Mouse (Mus musculus) embryonic facial prominence, embryonic 11.5 days (tissue): Measurements from ENCODE around the gene Cyp4f13. TPM values are rescaled to one million over a fixed set of nuclear protein-coding genes. Genes with fewer than 3 reads are reported as not detected.

Source experiments
- ATAC-seq: fragments of 200-750 bp; cut with Nextera tagmentation; replicated peaks from 2 replicates; pipeline ENCODE4 v1.8.0; 2017; ENCODE audit warnings: low read depth; ENCODE audit not compliant: insufficient number of reproducible peaks, low FRiP score, low TSS enrichment
- DNase-seq: peaks from one replicate; pipeline ENCODE4 v3.0.0-alpha.2; 2015; ENCODE audit warnings: low spot score
- H3K27ac ChIP-seq: fragments of 300-500 bp; sonication (generic); replicated peaks from 2 replicates; pipeline ENCODE4 v1.5.1; 2014; ENCODE audit warnings: mild to moderate bottlenecking, low read depth, low read length, control low read depth
- H3K27me3 ChIP-seq: fragments of 300-500 bp; sonication (generic); 2 replicates; pipeline ENCODE4 v1.6.1; 2014; ENCODE audit warnings: mild to moderate bottlenecking, low read length, moderate library complexity, mixed read lengths; ENCODE audit not compliant: control insufficient read depth, insufficient read depth
- H3K36me3 ChIP-seq: fragments of 300-500 bp; sonication (generic); replicated peaks from 2 replicates; pipeline ENCODE4 v1.6.1; 2014; ENCODE audit warnings: low read depth, mild to moderate bottlenecking, low read length, moderate library complexity, mixed read lengths; ENCODE audit not compliant: control insufficient read depth, insufficient read depth
- H3K4me1 ChIP-seq: fragments of 300-500 bp; sonication (generic); 2 replicates; pipeline ENCODE4 v1.6.1; 2014; ENCODE audit warnings: low read length, mixed read lengths; ENCODE audit not compliant: control insufficient read depth, insufficient read depth
- H3K4me2 ChIP-seq: fragments of 300-500 bp; sonication (generic); 2 replicates; pipeline ENCODE4 v1.6.1; 2014; ENCODE audit warnings: low read depth, mild to moderate bottlenecking, control low read depth, low read length, moderate library complexity
- H3K4me3 ChIP-seq: fragments of 300-500 bp; sonication (generic); 2 replicates; pipeline ENCODE4 v1.5.1; 2014; ENCODE audit warnings: low read depth, low read length, control low read depth
- H3K9ac ChIP-seq: fragments of 300-500 bp; sonication (generic); replicated peaks from 2 replicates; pipeline ENCODE4 v1.6.1; 2014; ENCODE audit warnings: mild to moderate bottlenecking, control low read depth, low read length
- H3K9me3 ChIP-seq: fragments of 300-500 bp; sonication (generic); replicated peaks from 2 replicates; pipeline ENCODE4 v1.6.1; 2016; ENCODE audit warnings: mild to moderate bottlenecking, low read length, inconsistent platforms, mixed read lengths; ENCODE audit not compliant: control insufficient read depth
- WGBS: fragments of 180-500 bp; shearing (Covaris S2); extraction: QIAGEN DNeasy Blood & Tissue Kit; methylation state at CpG from one replicate; pipeline ENCODE4 v1.1.7; 2014; 5-methylcytosine and 5-hydroxymethylcytosine counted together
- polyA plus RNA-seq: library from polyadenylated mRNA; unstranded; fragments of >200 nt; fragmentation: Nextera tagmentation; extraction: Ambion mirVana; gene quantifications from 2 replicates; pipeline ENCODE4 v1.2.1, GENCODE M21; 2014

Gene Cyp4f13
- polyA plus RNA-seq, 1 experiment from 2014 or later: 2.7 TPM

DNA sequence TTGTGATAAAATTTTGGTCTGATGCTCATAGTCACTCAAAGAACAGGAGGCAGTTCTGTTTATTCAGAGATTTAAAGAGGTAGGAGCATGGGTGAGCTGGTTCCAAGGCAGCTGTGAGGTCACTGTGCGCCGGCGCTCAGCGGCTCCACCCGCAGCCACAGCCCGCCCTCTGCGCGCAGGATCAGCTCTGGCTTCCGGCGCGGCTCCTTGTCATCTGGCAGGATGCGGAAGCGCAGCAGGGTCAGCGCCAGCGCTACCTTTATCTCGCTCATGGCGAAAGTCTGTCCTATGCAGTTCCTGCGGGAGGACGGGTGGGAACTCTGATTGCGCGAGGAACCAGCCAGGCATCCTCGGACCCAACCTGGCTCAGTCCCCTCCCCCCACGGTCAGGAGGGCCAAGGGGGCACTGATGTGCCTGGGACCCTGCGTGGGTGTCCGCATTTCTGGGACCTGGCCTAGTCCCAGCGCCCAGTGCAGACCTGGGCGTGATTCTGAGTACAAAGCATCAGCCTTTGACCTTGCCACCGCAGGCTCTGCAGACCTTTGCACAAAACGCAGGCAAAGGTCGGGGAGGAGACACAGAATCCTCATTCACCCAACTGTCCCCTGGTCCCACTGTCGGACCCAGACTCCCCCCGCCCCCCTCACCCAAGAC, 22.4 kb downstream of the Cyp4f13 start:
- WGBS: 15% methylated on average over 31 of the region's 32 CpGs

DNA sequence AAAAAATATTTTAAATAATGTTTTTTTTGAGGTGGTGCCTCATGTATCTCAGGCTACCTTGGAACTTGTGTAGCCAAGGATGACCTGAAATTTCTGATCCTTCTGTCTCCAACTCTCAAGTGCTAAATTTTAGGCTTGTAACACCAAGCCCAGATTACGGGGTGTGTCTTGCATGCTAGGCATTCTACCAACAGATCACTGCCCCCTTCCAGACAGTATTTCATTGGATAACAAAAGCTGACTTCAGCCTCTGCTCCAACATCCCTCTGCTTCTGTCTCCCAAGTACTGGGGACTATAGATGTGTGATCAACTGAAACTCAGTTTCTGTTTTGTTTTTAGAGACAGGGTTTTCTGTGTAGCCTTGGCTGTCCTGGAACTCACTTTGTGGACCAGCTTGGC, 23.5 kb downstream of the Cyp4f13 start:
- whole genome bisulfite sequencing: 97% methylated on average over 1 of the region's 1 CpGs
- no peak overlapping the region for H3K4me2 ChIP-seq
- H3K27ac ChIP-seq: no peak overlapping the region
- no peak overlapping the region for H3K4me3 ChIP-seq
- DNase-seq: no peak
- no peaks in the 10 kb centered on the region for H3K36me3 ChIP-seq
- H3K9me3 ChIP-seq: no peaks in the 10 kb centered on the region
- no peaks in the 10 kb centered on the region for H3K27me3 ChIP-seq
- H3K9ac ChIP-seq: no peak overlapping the region
- H3K4me1 ChIP-seq: no peaks in the 10 kb centered on the region
- no peak for ATAC-seq

More for the DNA sequence above, 22.4 kb downstream of the Cyp4f13 start:
- H3K36me3 ChIP-seq: no peaks in the 10 kb centered on the region
- peak overlapping the region; percentile 42 for H3K4me3 ChIP-seq
- ATAC-seq: peak; percentile 95
- H3K27me3 ChIP-seq: no peaks in the 10 kb centered on the region
- no peaks in the 10 kb centered on the region for H3K9me3 ChIP-seq
- peak overlapping the region; percentile 69 for H3K9ac ChIP-seq
- H3K4me2 ChIP-seq: peak overlapping the region; percentile 68
- no peaks in the 10 kb centered on the region for H3K4me1 ChIP-seq
- H3K27ac ChIP-seq: no peak overlapping the region
- DNase-seq: peak; percentile 82

DNA sequence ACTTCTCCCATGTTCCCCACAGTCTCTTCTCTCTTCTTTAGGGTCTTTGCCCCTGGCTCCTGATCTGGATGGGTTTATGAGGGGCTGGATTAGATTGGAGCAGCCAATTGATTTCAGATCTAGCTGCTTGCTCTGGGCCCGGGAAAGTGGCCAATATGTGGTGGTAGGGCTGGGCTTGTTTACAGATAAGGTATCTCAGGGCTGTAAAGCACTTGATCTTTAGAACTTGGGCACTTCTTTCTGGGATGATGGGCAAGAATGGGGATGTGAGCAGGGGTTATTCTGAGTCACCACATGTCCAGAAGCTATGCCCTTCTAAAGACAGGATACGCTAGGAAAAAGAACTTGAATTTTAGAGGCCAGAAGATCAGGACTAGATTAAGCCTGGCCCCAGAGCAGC, 28.1 kb downstream of the Cyp4f13 start:
- Histone ChIP-seq H3K27me3 (no peaks in the 10 kb centered on the region), H3K36me3 (no peaks in the 10 kb centered on the region), H3K9me3 (no peaks in the 10 kb centered on the region), H3K4me3 (no peak overlapping the region), H3K4me2 (no peak overlapping the region), H3K4me1 (no peaks in the 10 kb centered on the region), H3K27ac (no peak overlapping the region), H3K9ac (no peak overlapping the region)
- ATAC-seq (no peak), DNase-seq (no peak)
- WGBS: 88% methylated on average over 2 of the region's 2 CpGs

DNA sequence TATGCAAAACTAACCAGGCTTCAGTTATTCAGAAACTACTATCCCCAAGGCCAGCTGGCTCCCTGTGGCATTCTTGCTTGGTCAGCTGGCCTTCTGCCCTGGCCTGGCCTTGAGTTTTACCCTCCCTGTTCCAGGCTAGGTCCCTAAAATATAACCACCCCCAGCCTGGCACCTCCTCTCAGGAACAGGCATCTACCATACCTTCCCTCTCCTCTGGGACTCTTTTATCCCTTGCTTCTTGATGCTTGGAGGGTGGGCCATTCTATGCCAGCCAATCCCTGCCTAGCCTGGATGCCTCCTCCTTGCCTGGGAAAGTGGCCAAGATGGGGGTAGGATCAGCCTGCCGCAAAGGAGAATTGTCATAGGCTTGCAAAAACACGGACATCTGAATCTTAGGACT, 30.1 kb downstream of the Cyp4f13 start, which contains the start of gene Cyp4f14:
Gene Cyp4f14 (minus strand): TSS at position 212 of the 400 bp plus-strand sequence.
- Histone ChIP-seq H3K9me3 (no peaks in the 10 kb centered on the region), H3K4me3 (no peak within 1 kb of the TSS), H3K27me3 (no peaks in the 10 kb centered on the region), H3K36me3 (no peaks in the 10 kb centered on the region), H3K27ac (no peak within 1 kb of the TSS), H3K4me1 (no peaks in the 10 kb centered on the region), H3K9ac (no peak within 1 kb of the TSS), H3K4me2 (no peak within 1 kb of the TSS)
- 72% methylated on average over 2 of the region's 2 CpGs for WGBS
- ATAC-seq (no peak), DNase-seq (no peak)

DNA sequence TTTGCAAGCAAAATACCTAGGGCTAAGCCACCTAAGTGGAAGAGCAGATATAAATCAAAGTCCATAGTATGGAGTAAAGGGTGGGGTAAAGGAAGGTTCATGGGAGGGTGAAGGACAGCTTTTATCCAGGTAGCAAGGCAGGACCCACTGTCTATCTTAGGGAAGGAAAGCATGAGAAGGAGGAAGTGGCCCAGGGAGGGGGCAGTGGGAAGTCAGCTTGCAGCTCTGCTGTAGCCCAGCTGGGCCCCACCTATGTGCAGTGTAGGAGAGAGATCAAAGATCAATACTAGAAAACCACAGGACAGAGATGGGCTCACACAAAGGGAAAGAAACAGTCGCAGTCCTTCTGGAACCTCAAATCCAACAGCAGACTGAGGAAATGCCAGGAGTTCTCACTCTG, 31.1 kb downstream of the Cyp4f13 start:
- Histone ChIP-seq H3K4me3 (no peak overlapping the region), H3K27ac (no peak overlapping the region), H3K36me3 (no peaks in the 10 kb centered on the region), H3K9ac (no peak overlapping the region), H3K4me1 (no peaks in the 10 kb centered on the region), H3K9me3 (no peaks in the 10 kb centered on the region), H3K4me2 (no peak overlapping the region), H3K27me3 (no peaks in the 10 kb centered on the region)
- DNase-seq: no peak
- WGBS: 69% methylated on average over 1 of the region's 1 CpGs
- no peak for ATAC-seq

DNA sequence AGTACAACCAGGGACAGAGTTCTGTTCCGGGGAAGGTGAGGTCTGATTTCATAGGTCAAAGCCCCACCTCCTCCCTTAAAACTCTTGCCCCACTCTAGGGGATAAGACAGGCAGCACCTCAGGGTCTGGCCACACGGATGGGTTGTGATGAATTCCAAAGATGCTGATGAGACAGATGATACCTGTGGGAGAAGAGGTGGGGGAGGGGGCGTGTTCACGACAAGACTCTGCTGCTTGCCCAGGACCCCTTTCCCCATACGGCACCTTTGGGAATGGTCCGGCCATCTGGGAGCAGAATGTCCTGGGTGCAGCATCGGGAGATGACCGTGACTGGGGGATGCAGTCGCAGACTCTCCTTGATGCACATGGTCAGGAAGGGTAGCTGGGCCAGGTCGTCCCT, 41.0 kb downstream of the Cyp4f13 start:
- no peak overlapping the region for H3K4me3 ChIP-seq
- 77% methylated on average over 10 of the region's 10 CpGs for WGBS
- no peak overlapping the region for H3K4me2 ChIP-seq
- H3K36me3 ChIP-seq: no peaks in the 10 kb centered on the region
- no peak for DNase-seq
- H3K9me3 ChIP-seq: no peaks in the 10 kb centered on the region
- H3K4me1 ChIP-seq: no peaks in the 10 kb centered on the region
- no peak overlapping the region for H3K27ac ChIP-seq
- no peak overlapping the region for H3K9ac ChIP-seq
- no peaks in the 10 kb centered on the region for H3K27me3 ChIP-seq
- ATAC-seq: no peak

DNA sequence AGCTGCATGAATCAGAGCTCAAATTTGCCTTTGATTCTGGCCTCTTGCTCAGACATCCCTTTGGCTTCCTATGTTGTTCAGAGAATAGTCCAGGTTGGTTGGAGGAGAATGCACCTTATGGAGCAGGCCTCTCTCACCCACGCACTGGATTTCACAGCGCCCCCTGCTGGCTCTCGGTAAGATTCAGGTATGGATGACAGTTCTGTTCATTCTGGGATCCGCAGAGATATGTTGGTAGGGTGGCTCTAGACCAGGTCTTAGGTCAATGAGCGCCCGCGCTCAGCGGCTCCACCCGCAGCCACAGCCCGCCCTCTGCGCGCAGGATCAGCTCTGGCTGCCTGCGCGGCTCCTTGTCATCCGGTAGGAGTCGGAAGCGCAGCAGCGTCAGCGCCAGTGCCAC, 42.0 kb downstream of the Cyp4f13 start:
- H3K4me1 ChIP-seq: no peaks in the 10 kb centered on the region
- H3K27ac ChIP-seq: no peak overlapping the region
- no peaks in the 10 kb centered on the region for H3K9me3 ChIP-seq
- no peaks in the 10 kb centered on the region for H3K27me3 ChIP-seq
- no peak overlapping the region for H3K4me3 ChIP-seq
- 11% methylated on average over 19 of the region's 19 CpGs for WGBS
- DNase-seq: peak; percentile 60
- H3K4me2 ChIP-seq: 0 out of 2 replicates have a peak overlapping the region, but pooled peaks have one; percentile 17
- ATAC-seq: no peak
- no peaks in the 10 kb centered on the region for H3K36me3 ChIP-seq
- H3K9ac ChIP-seq: no peak overlapping the region

DNA sequence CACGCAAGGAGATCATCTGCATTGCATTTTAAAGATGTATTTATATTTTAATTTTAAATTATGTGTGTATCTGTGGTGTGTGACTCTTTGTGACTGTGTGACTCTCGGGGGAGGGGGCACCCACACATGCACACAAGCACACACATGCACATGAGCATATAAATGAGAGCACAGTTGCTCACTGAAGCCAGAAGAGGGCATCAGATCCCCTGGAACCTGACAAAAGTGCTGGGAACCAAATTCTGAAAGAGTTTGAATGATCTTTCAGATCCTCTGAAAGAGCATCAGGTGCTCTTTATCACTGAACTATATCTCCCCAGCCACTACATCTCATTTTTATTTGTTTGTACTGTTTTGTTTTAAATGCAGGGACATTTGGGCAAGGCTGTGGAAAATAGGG, 42.8 kb downstream of the Cyp4f13 start:
- H3K27me3 ChIP-seq: no peaks in the 10 kb centered on the region
- no peak overlapping the region for H3K27ac ChIP-seq
- no peak overlapping the region for H3K4me2 ChIP-seq
- no peaks in the 10 kb centered on the region for H3K4me1 ChIP-seq
- 61% methylated on average over 2 of the region's 2 CpGs for WGBS
- no peak overlapping the region for H3K9ac ChIP-seq
- H3K36me3 ChIP-seq: no peaks in the 10 kb centered on the region
- ATAC-seq (no peak), DNase-seq (peak; percentile 6)
- H3K4me3 ChIP-seq: no peak overlapping the region
- no peaks in the 10 kb centered on the region for H3K9me3 ChIP-seq
